Mouse (Mus musculus) hindbrain, postnatal 0 days (tissue): ENCODE data around the gene Dcp1a. TPM values are rescaled to one million over a fixed set of nuclear protein-coding genes. Genes with fewer than 3 reads are reported as not detected.

Source experiments
- ATAC-seq: fragments of 200-750 bp; cut with Nextera tagmentation; 2 replicates; pipeline ENCODE4 v1.8.0; 2017; ENCODE audit warnings: mild to moderate bottlenecking, moderate TSS enrichment, moderate library complexity
- DNase-seq: peaks from one replicate; pipeline ENCODE4 v3.0.0-alpha.2; 2015; ENCODE audit warnings: low spot score
- H3K27ac ChIP-seq: fragments of 300-500 bp; sonication (generic); 2 replicates; pipeline ENCODE4 v1.5.1; 2014; ENCODE audit warnings: mild to moderate bottlenecking
- H3K27me3 ChIP-seq: fragments of 300-500 bp; sonication (generic); 2 replicates; pipeline ENCODE4 v1.6.1; 2014; ENCODE audit warnings: low read length, mixed read lengths; ENCODE audit not compliant: insufficient read depth
- H3K36me3 ChIP-seq: fragments of 300-500 bp; sonication (generic); 2 replicates; pipeline ENCODE4 v1.6.1; 2014; ENCODE audit warnings: low read length, mixed read lengths; ENCODE audit not compliant: insufficient read depth
- H3K4me1 ChIP-seq: fragments of 300-500 bp; sonication (generic); 2 replicates; pipeline ENCODE4 v1.6.1; 2014; ENCODE audit warnings: antibody characterized with exemption, low read length, mixed read lengths; ENCODE audit not compliant: insufficient read depth
- H3K4me2 ChIP-seq: fragments of 300-500 bp; sonication (generic); 2 replicates; pipeline ENCODE4 v1.6.1; 2014; ENCODE audit warnings: low read depth, mild to moderate bottlenecking, low read length, moderate library complexity, mixed read lengths
- H3K4me3 ChIP-seq: fragments of 300-500 bp; sonication (generic); 2 replicates; pipeline ENCODE4 v1.5.1; 2014; ENCODE audit warnings: low read length
- H3K9ac ChIP-seq: fragments of 300-500 bp; sonication (generic); replicated peaks from 2 replicates; pipeline ENCODE4 v1.6.1; 2014; ENCODE audit warnings: mild to moderate bottlenecking, low read length, moderate library complexity, mixed read lengths
- H3K9me3 ChIP-seq: fragments of 300-500 bp; sonication (generic); 2 replicates; pipeline ENCODE4 v1.6.1; 2016; ENCODE audit warnings: low read length, mixed read lengths
- CTCF ChIP-seq: IDR thresholded peaks from 2 replicates; pipeline ENCODE4 v1.5.1; 2016; ENCODE audit warnings: antibody characterized with exemption, control low read depth, low read depth
- WGBS: fragments of 180-500 bp; shearing (Covaris S2); extraction: QIAGEN DNeasy Blood & Tissue Kit; methylation state at CpG from one replicate; pipeline ENCODE4 v1.1.7; 2014; 5-methylcytosine and 5-hydroxymethylcytosine counted together
- polyA plus RNA-seq: library from polyadenylated mRNA; unstranded; fragments of >200 nt; fragmentation: Nextera tagmentation; extraction: Ambion mirVana; gene quantifications from 2 replicates; pipeline ENCODE4 v1.2.1, GENCODE M21; 2015
- total RNA-seq: library from RNA; depleted of rRNA; stranded (reverse); fragments of >200 nt; gene quantifications from 2 replicates; pipeline ENCODE4 v1.2.3, GENCODE M21; 2014

The Dcp1a gene
- total and polyA plus RNA-seq, 2 experiments from 2014 or later, result 10.9 to 23.5 TPM

GRCm38 (mm10) chr14:30491342-30491741 lies 12.0 kb downstream of the Dcp1a start, which contains the start of gene Cacna1d:
Cacna1d (minus strand) TSS chr14:30491455.
- no peak for TF ChIP-seq CTCF

GRCm38 (mm10) chr14:30493276-30493675 lies 13.9 kb downstream of the Dcp1a start:
- DNase-seq, result no peak
- Histone ChIP-seq H3K27ac (no peak overlapping the region), H3K27me3 (no peaks in the 10 kb centered on the region), H3K36me3 (peaks cover 8% of the 10 kb centered on the region), H3K9me3 (no peaks in the 10 kb centered on the region), H3K9ac (no peak overlapping the region), H3K4me1 (no peaks in the 10 kb centered on the region), H3K4me3 (no peak overlapping the region), H3K4me2 (no peak overlapping the region)
- TF ChIP-seq CTCF, result no peak
- no peak for ATAC-seq
- 51% methylated on average over 1 of the region's 1 CpGs for WGBS

More at GRCm38 (mm10) chr14:30491342-30491741, 12.0 kb downstream of the Dcp1a start, which contains the start of gene Cacna1d:
- H3K9me3 ChIP-seq, result no peaks in the 10 kb centered on the region
- DNase-seq (no peak), ATAC-seq (no peak)
- H3K4me2 ChIP-seq, result no peak within 1 kb of the TSS
- no peak within 1 kb of the TSS for H3K27ac ChIP-seq
- H3K27me3 ChIP-seq, result no peaks in the 10 kb centered on the region
- H3K9ac ChIP-seq, result no peak within 1 kb of the TSS
- peaks cover 10% of the 10 kb centered on the region for H3K36me3 ChIP-seq
- WGBS, result 89% methylated on average over 9 of the region's 9 CpGs
- no peak within 1 kb of the TSS for H3K4me3 ChIP-seq
- H3K4me1 ChIP-seq, result no peaks in the 10 kb centered on the region

DNA sequence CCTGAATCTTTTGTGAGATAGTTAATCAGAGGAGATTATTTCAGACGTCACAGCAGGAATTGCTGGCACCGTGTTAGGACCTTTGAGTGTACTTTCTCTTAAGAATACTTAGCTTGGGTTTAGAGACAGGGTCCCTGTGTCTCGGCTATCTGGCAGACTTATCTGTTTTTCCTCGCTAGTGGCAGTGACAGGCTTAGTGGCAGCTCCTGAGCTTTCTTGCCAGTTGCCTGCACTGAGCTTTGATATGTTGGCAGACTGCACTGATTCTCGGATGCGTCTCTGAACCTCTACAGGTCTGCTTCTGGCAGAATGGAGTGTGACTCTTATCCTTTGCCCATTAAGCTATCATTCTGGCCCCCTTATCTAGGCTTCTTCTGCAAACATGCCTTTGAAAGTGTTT lies 15.7 kb downstream of the Dcp1a start:
- Histone ChIP-seq H3K27ac (no peak overlapping the region), H3K4me2 (no peak overlapping the region), H3K9ac (no peak overlapping the region), H3K9me3 (no peaks in the 10 kb centered on the region), H3K4me3 (no peak overlapping the region), H3K27me3 (no peaks in the 10 kb centered on the region), H3K4me1 (no peaks in the 10 kb centered on the region), H3K36me3 (peaks cover 4% of the 10 kb centered on the region)
- WGBS, result 60% methylated on average over 6 of the region's 6 CpGs
- no peak for ATAC-seq
- no peak for TF ChIP-seq CTCF
- DNase-seq, result no peak

DNA sequence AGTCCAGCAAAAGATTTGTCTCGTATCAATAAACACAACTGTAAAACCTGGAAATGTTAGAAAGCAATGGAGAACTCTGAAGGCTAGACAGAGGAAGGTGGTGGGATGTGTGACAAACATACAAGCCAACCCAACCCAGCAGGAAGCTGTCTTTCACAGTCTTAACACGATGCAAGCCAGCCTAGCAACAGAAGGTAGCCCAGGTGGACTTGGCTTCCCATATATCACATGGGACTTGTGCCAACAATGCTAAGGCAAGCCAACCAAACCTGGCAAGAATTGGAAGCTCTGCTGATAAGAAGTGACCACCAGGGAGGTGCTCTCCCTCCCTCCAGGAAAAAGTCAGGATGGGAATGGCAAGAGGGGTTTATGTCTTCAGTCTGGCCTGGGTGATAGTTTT lies 18.9 kb downstream of the Dcp1a start:
- no peak overlapping the region for H3K4me3 ChIP-seq
- no peaks in the 10 kb centered on the region for H3K4me1 ChIP-seq
- no peaks in the 10 kb centered on the region for H3K36me3 ChIP-seq
- H3K9me3 ChIP-seq, result no peaks in the 10 kb centered on the region
- ATAC-seq (no peak), DNase-seq (peak; percentile 71)
- no peak for TF ChIP-seq CTCF
- no peak overlapping the region for H3K4me2 ChIP-seq
- no peaks in the 10 kb centered on the region for H3K27me3 ChIP-seq
- no peak overlapping the region for H3K9ac ChIP-seq
- WGBS, result 63% methylated on average over 2 of the region's 2 CpGs
- no peak overlapping the region for H3K27ac ChIP-seq

- no peak for DNase-seq
- Histone ChIP-seq H3K4me3 (no peak overlapping the region), H3K27ac (no peak overlapping the region), H3K4me1 (no peaks in the 10 kb centered on the region), H3K9ac (no peak overlapping the region), H3K4me2 (no peak overlapping the region), H3K36me3 (peaks cover 34% of the 10 kb centered on the region), H3K27me3 (no peaks in the 10 kb centered on the region), H3K9me3 (no peaks in the 10 kb centered on the region)
- ATAC-seq, result no peak
- no peak for TF ChIP-seq CTCF
- 85% methylated on average over 5 of the region's 5 CpGs for WGBS
Observed at GRCm38 (mm10) chr14:30504990-30505389, 25.7 kb downstream of the Dcp1a start.

DNA sequence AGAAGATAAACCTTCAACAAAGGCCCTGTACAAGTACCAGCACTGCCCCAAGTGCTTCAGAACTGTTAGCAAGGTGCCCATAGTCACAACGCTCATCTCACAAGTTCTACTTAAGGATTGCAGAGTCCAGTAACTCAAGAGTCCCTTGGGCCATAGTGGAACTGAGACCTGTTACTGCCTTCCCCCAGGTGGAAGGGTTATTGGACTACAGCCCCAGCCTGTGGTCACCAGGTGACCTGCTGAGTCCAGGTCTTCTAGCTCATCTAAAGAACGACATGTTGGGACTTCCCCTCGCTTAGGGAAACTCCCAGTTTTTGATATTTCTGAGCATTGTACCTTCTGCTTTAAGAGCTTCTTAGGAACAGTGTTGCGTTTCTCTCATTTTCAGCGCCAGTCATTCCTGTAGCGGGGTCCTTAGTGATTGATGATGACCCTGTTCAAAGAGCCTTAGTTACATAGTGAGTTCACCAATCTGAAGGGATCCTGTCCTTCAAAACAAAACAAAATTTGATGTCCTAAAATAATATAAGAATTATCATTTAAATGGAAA lies 31.0 kb downstream of the Dcp1a start:
- Histone ChIP-seq H3K36me3 (peaks cover 39% of the 10 kb centered on the region), H3K4me1 (no peaks in the 10 kb centered on the region), H3K9me3 (no peaks in the 10 kb centered on the region), H3K27me3 (no peaks in the 10 kb centered on the region), H3K4me2 (no peak overlapping the region), H3K27ac (no peak overlapping the region), H3K4me3 (no peak overlapping the region), H3K9ac (no peak overlapping the region)
- ATAC-seq (no peak), DNase-seq (no peak)
- TF ChIP-seq CTCF, result no peak
- WGBS, result 93% methylated on average over 6 of the region's 6 CpGs

DNA sequence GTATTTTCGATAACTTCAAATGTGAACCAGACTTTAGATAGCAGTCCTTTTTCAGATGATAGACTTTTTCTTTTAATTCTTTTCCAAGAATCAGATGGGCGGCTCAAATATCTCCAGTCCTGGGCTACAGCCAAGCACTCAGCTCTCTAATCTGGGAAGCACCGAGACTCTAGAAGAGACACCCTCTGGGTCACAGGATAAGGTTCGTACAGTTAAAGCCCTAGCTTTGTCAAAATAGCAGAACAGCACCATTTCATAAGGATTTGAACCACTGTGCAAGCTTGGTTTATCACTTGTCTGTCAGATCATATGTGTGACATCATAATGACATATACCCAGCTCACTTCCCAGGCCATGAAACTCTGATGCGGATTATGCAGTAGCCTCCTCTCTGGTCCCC lies 33.6 kb downstream of the Dcp1a start:
- no peak for DNase-seq
- H3K4me1 ChIP-seq, result no peaks in the 10 kb centered on the region
- no peak overlapping the region for H3K9ac ChIP-seq
- H3K4me2 ChIP-seq, result no peak overlapping the region
- no peak overlapping the region for H3K27ac ChIP-seq
- H3K27me3 ChIP-seq, result no peaks in the 10 kb centered on the region
- no peak overlapping the region for H3K4me3 ChIP-seq
- WGBS, result 90% methylated on average over 5 of the region's 5 CpGs
- no peak for ATAC-seq
- no peak for TF ChIP-seq CTCF
- H3K36me3 ChIP-seq, result peaks cover 20% of the 10 kb centered on the region
- no peaks in the 10 kb centered on the region for H3K9me3 ChIP-seq
